In the genomic region with DNA sequence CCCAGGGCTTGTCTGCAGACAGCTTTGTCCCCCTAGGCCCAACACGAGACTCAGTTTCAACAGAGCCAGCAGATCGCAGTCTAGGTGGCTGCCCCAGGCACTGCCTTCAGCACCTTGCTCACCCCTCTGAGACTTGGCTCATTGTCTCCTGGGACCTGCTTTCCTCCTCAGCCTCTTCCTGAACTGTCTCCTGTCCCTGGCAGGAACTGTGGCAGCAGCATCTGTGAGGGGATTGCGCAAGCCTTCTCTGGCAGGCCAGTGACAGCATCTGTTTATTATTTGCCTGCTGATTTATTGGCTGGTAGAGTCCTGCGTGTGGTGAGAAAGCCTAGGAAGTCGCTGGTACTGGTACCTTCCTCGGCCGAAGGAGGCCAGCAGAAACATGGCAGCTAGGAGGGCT, we compare ENCODE assay signal across 15 mouse cellular contexts.
A peak's percentile ranks its signal among the peaks of the same experiment; 100 is the strongest.
DNase-seq lines count a peak whose midpoint lies in the region; ATAC-seq lines count a peak whose summit lies in the region.
"Had no signal": no experiment of that assay in that cellular context is flagged by ENCODE, and none has a peak within 500 bp of the region (broad histone marks: within the 10 kb centered on the region; RNA-seq: fewer than 3 reads in every experiment).

No protein-coding gene starts in this region.

- H3K27me3 ChIP-seq in heart, embryonic 10.5 days (ENCODE audit: insufficient read depth, poor library complexity, severe bottlenecking) = no peaks in the 10 kb centered on the region
- H3K27me3 ChIP-seq: forebrain, embryonic 15.5 days; hindbrain, embryonic 15.5 days; limb, embryonic 12.5 days; megakaryocyte, embryonic 14.5 days; neural tube, embryonic 12.5 days had no signal

- peak; percentile 77 for DNase-seq in heart, adult 11 months
- DNase-seq in heart, embryonic 10.5 days (ENCODE audit: low spot score) = no peak
- DNase-seq in 3134 (ENCODE audit: extremely low read depth, insufficient read length, low spot score) = peak; percentile 22
- DNase-seq in NIH3T3 (ENCODE audit: low read depth) = peak; percentile 11
- DNase-seq in fibroblast of lung, adult 2 months (ENCODE audit: low read depth) = peak; percentile 2
- no peak for DNase-seq in B cell, adult 2 months
- DNase-seq: kidney, postnatal 36 days; right cerebral cortex, postnatal 4 days had no signal

- no peaks in the 10 kb centered on the region for H3K9me3 ChIP-seq in heart, embryonic 10.5 days
- H3K9me3 ChIP-seq: forebrain, embryonic 15.5 days; limb, embryonic 12.5 days; neural tube, embryonic 12.5 days had no signal

- no peaks in the 10 kb centered on the region for H3K36me3 ChIP-seq in heart, embryonic 10.5 days
- H3K36me3 ChIP-seq: forebrain, embryonic 15.5 days; hindbrain, embryonic 15.5 days; limb, embryonic 12.5 days; neural tube, embryonic 12.5 days had no signal

- no peak overlapping the region for H3K4me3 ChIP-seq in heart, embryonic 10.5 days
- H3K4me3 ChIP-seq: forebrain, embryonic 15.5 days; hindbrain, embryonic 15.5 days; limb, embryonic 12.5 days; megakaryocyte, embryonic 14.5 days; neural tube, embryonic 12.5 days had no signal

- ATAC-seq in erythroid progenitor cell, adult 5-6 weeks (replicated peaks; ENCODE audit: low FRiP score, poor library complexity, severe bottlenecking) = no peak
- ATAC-seq: forebrain, embryonic 15.5 days had no signal

- WGBS in heart, embryonic 10.5 days = 72% methylated on average over 7 of the region's 7 CpGs

- H3K27ac ChIP-seq in heart, embryonic 10.5 days = no peak overlapping the region
- H3K27ac ChIP-seq: forebrain, embryonic 15.5 days; hindbrain, embryonic 15.5 days; limb, embryonic 12.5 days; neural tube, embryonic 12.5 days; stomach, postnatal 0 days had no signal

- H3K4me1 ChIP-seq in heart, embryonic 10.5 days = no peaks in the 10 kb centered on the region
- H3K4me1 ChIP-seq: forebrain, embryonic 15.5 days; hindbrain, embryonic 15.5 days; megakaryocyte, embryonic 14.5 days; neural tube, embryonic 12.5 days had no signal

Comparison
In these comparisons a context has a peak if more than half of its experiments do, and no peak if none do; other contexts are left out.
1. DNase-seq: peak in heart, adult 11 months (single experiment), 3134 (single experiment), NIH3T3 (single experiment) and fibroblast of lung, adult 2 months (single experiment); none in heart, embryonic 10.5 days (single experiment) and B cell, adult 2 months (0 of 2).